Mouse (Mus musculus): ENCODE results near the gene Cstf3.

DNA sequence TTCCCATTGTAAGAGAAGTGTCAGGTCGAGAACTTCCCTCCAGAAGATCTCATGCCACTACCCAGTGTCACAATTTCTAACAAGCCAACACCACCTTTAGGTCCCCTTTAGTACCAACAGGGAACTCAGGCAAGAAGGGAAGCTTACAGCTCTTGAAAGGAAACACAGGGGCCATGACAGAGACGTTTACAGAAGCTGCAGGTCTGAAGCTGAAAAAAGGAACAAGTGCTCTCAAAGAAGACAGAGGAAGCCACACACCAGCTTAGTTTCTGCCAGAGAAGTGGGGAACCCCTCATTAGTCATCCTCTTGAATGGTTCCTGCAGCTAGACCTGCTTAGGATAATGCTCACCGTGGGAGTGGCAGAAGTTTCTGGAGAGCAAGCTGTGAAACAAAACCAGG, 96.9 kb downstream of the Cstf3 start:
- no peak for TF ChIP-seq CTCF (IDR thresholded peaks at IDR 0.05; ENCODE audit: extremely low read depth, insufficient read depth, insufficient read length, insufficient replicate concordance)
- no peak for TF ChIP-seq POLR2A (IDR thresholded peaks at IDR 0.05; ENCODE audit: low read depth, low read length)

All from spleen, adult 2 months (tissue).